Mouse (Mus musculus): ENCODE results near the gene Qser1. TPM values are rescaled to one million over a fixed set of nuclear protein-coding genes. Genes with fewer than 3 reads are reported as not detected.

Qser1 gene
- polyA plus RNA-seq (2014; fragmentation: Illumina TruSeq; extraction: RNeasy Lipid Tissue Mini Kit (QIAGEN cat#74804); ENCODE audit: low read depth, low replicate concordance), result 27.6 TPM

DNA sequence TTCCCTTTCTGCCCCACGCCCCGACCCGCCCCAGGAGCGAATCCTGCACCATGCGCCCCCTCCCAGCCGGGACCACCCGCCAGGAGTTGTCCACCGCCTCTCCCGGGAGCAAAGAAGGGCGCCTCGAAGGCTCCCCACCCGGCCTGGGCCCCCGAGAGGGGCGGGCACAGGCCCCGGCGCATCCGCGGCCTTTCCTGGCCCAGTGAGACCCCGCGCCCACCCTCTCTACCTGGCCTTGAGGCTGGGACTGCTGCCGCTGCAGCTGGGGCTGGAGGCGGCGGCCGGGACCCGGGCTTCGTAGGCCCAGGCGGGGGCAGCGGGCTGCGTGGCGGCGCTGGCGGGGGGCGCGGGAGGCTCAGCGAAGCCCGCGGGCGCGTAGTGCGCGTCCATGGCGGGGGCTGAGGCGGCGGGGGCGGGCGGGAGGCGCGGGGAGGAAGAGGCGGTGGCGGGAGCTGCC lies at the start of gene Qser1:
Gene Qser1 (minus strand): TSS at position 390 of the 457 bp plus-strand sequence.

GRCm38 (mm10) chr2:104849276-104849990 lies 32.9 kb upstream of the Qser1 start, which contains the start of gene Prrg4:
Gene Prrg4, minus strand, starts transcription at chr2:104849876.

DNA sequence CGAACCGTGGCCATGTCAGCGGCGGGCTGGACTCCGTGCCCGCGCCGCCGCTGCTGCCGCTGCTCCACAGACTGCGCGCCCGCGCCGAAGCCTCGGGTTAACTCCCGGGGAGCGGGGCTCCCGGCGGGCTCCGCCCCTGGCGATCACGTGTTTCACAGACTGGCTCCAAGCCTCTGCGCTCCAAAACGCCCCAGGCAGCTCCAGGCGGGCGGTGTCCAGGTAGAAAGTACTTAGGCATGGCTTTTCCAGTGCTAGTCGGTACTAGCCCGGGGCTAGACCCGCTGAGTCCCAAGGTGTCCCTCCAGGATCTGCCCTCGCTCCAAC lies 73.9 kb downstream of the Qser1 start, which contains the start of gene Depdc7:
Gene Depdc7 (minus strand): TSS at position 138 of the 324 bp plus-strand sequence.

DNA sequence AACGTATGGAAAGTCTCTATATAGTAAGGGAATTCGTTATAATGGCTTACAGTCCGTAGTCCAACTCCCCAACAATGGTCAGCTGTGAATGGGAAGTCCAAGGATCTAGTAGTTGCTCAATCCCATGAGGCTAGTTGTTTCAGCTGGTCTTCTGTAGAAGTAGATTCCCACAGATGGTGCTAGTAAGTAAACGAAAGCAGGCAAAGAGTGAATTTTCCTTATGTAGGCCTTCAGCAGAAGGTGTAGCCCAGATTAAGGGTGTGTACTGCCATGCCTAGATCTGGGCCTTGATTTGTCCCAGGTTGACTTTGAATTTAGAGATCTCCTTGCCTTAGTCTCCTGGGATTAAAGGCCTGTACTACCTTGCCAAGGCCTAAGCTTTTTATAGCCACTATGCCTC lies 100.3 kb downstream of the Qser1 start, which contains the start of gene Pin1rt1:
Gene Pin1rt1 (minus strand): TSS at position 101 of the 400 bp plus-strand sequence.

GRCm38 (mm10) chr2:104711585-104712485 lies 104.7 kb downstream of the Qser1 start, which contains the start of gene Tcp11l1:
Gene Tcp11l1, minus strand, starts transcription at chr2:104712169.

Other genes starting within 250 kb of the Qser1 start
- 103 TPM for gene Cstf3, start 226.2 kb downstream of the Qser1 start, polyA plus RNA-seq (2014; fragmentation: Illumina TruSeq; extraction: RNeasy Lipid Tissue Mini Kit (QIAGEN cat#74804); ENCODE audit: low read depth, low replicate concordance)
- 5.0 TPM for gene Tcp11l1, start 104.6 kb downstream of the Qser1 start, polyA plus RNA-seq (2014; fragmentation: Illumina TruSeq; extraction: RNeasy Lipid Tissue Mini Kit (QIAGEN cat#74804); ENCODE audit: low read depth, low replicate concordance)
- not detected for gene Pin1rt1, start 100.4 kb downstream of the Qser1 start, polyA plus RNA-seq (2014; fragmentation: Illumina TruSeq; extraction: RNeasy Lipid Tissue Mini Kit (QIAGEN cat#74804); ENCODE audit: low read depth, low replicate concordance)
- gene Depdc7, start 73.9 kb downstream of the Qser1 start, polyA plus RNA-seq (2014; fragmentation: Illumina TruSeq; extraction: RNeasy Lipid Tissue Mini Kit (QIAGEN cat#74804); ENCODE audit: low read depth, low replicate concordance), result 1.6 TPM
- 3.8 TPM for gene Prrg4, start 33.1 kb upstream of the Qser1 start, polyA plus RNA-seq (2014; fragmentation: Illumina TruSeq; extraction: RNeasy Lipid Tissue Mini Kit (QIAGEN cat#74804); ENCODE audit: low read depth, low replicate concordance)
- 21.2 TPM for gene Ccdc73, start 51.0 kb upstream of the Qser1 start, polyA plus RNA-seq (2014; fragmentation: Illumina TruSeq; extraction: RNeasy Lipid Tissue Mini Kit (QIAGEN cat#74804); ENCODE audit: low read depth, low replicate concordance)
- 438 TPM for gene Eif3m, start 200.3 kb upstream of the Qser1 start, polyA plus RNA-seq (2014; fragmentation: Illumina TruSeq; extraction: RNeasy Lipid Tissue Mini Kit (QIAGEN cat#74804); ENCODE audit: low read depth, low replicate concordance)

Data from sigmoid colon, adult 10 weeks (tissue).